Mouse (Mus musculus) ovary, postnatal 14 days (tissue): ENCODE results near the gene Eif1b.

Source experiments
- DNase-seq: peaks from one replicate; pipeline ENCODE4 v3.0.0; 2022; ENCODE audit warnings: low spot score

Eif1b gene

DNA sequence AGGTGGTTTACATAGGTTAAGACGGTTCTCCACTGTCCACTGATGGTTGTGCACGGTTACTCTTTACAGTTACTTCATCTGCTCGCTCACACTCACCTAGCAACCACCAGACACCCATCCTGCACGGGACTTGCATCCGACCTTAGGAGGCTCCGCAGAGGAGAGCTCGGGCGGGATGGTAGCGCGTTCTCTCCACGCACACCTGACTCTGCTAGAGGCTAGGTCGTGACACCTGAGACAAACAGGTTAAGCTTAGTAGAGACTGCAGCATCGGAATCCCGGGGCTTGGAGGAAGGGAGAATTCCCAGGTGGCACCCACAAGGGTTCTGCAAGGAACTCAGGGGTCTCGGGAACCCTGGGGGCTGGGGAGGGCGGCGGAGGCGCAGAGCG, at the start of gene Eif1b:
TSS of gene Eif1b (plus strand) at position 223 of the 390 bp plus-strand sequence.
- no peak for DNase-seq

DNA sequence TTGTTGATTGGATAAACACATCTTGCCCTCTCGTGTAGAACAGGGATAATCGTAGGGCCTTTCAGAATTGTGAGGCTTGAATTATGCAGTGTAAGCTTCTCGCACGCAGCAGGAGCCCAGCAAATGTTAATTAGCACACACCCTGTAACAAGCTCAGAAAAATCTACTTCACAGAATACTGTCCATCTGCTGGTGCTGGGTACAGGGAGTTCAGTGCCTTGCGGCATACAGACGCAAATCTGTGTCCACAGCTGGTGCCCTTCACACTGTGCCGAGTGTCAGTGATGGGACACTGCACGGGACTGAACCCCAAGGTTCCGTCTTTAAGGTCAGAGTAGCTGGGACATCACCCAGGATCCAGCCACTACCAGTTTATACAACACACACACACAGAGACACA, 47.4 kb upstream of the Eif1b start:
- no peak for DNase-seq

DNA sequence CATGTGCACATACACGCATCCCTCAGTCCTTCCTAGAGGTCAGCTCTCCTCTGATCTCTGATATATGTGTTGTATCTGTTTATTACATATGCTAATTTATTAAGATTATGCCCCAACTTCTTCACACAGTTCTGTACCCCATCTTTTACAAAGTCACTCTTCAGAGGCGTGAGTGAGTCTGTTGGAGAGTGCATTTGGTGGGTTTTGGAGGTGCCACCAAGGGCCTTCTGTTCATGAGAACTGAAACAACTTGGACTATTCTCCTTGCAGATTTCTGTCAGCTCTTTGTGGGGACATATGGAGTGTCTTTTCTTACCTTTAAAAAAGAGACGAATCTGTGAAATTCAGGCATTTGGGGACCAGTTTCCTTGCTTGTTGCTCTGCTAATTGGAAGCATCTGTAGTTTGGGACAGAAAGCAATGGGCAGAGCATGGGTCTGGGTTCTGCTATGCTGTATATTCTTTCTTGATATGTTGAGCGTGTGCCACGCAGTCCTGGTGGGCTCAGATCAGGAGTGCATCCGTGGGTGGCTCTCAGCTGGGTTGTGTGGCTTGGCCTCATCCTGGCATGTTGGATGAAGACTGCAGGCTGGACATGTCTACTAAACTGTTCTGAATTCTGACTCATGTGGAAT, 42.2 kb upstream of the Eif1b start:
- DNase-seq: no peak

DNA sequence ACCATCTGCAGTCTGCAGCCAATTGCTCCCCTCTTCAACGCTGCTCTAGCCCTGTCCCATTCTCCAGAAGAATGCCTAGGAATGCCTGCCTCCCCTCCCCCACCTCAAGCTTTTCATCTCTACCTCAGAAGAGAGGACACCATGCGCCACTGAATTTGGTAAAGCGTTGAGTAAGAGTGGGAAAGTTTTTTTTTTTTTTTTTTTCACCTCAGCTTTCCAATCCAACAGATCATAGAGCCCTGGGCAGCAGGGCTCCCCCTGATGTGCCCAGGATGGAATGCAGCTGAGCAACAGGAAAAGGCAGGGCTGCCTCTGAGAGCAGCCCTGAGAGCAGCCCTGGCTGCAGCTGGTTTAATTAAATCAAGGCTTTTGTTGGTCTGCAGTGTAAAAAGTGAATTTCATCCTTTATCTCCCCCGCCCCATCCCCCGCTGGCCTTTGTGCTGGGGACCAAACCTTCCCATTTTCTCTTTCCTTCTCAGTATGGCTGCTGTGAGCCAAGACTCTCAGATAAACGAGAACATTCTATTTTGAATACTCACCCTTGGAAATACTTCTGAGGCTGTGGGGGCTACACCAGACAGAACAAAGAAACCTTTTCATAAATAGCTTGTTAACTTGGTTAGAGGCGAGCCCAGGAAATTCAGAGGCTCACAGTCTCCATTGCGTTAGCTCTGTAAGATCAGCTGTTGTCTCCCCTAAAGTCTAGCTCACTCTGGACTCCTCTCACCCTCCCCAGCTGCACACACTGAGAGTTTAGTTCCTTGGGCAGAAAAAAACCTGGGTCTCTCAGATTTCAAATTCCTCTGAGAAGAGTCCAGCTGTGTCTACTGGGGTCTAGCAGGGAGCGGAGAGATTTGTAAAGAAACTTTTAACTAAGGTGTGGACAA, 36.0 kb upstream of the Eif1b start:
- no peak for DNase-seq

- DNase-seq: no peak
Measured at GRCm38 (mm10) chr9:120470431-120470830, 21.6 kb upstream of the Eif1b start.

DNA sequence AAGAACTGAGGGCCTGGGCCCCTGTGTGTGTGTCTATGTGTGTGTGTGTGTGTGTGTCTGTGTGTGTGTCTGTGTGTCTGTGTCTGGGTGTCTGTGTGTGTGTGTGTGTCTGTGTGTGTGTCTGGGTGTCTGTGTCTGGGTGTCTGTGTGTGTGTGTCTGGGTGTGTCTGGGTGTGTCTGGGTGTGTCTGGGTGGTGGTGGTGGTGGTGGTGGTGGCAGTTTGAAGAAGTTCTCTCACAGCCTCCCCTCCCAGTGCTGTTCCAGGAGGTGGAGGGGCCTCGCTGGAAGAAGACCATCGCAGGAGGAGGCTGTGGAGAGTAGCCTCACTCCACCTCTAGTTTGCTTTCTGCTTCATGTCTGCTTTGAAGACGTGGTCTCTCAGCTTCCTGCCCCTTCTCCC, 10.4 kb upstream of the Eif1b start:
- DNase-seq: no peak

- DNase-seq: no peak
Measured at GRCm38 (mm10) chr9:120482382-120482781, 9.7 kb upstream of the Eif1b start.

GRCm38 (mm10) chr9:120483101-120483500, 8.9 kb upstream of the Eif1b start:
- DNase-seq: no peak

GRCm38 (mm10) chr9:120487076-120487475, 5.0 kb upstream of the Eif1b start:
- DNase-seq: no peak

DNA sequence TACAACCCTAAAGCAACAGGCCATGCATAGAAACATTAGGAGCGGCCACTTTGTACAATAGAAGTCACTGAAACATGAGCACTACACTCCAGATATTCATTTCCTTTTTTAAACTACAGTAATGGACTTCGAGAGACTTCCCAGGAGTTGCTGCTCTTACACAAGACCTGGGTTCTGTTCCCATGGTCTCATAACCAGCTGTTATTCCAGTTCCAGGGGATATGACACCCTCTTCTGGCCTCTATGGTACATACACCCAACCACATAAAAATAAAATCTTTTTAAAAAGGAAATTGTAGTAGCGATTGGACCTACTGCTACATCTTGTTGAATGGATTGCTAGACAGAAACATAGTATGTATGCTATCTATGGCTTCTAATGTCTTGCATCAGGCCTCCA, 523 bp upstream of the Eif1b start:
- DNase-seq: no peak

- peak; percentile 61 for DNase-seq
Measured at GRCm38 (mm10) chr9:120492400-120493351, 644 bp downstream of the Eif1b start.

DNA sequence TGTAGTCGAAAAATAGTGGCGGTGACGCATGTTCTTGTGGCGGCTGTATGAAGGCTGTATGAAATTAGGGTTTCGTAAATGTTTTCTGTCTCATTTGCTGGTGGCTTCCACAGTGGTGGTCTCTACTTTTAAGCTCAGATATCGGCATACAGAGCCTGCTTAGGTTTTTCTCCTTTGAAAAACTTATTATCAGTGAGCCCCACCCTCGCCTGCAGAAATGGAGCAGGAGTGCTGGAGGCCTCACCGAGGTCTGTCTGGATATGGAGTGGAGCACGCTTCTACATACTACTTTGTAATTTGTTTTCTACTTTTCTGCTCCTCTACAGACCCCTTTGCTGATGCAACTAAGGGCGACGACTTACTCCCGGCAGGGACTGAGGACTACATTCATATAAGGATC, 1.7 kb downstream of the Eif1b start:
- no peak for DNase-seq

GRCm38 (mm10) chr9:120496691-120497090, 4.7 kb downstream of the Eif1b start:
- DNase-seq: peak; percentile 72

DNA sequence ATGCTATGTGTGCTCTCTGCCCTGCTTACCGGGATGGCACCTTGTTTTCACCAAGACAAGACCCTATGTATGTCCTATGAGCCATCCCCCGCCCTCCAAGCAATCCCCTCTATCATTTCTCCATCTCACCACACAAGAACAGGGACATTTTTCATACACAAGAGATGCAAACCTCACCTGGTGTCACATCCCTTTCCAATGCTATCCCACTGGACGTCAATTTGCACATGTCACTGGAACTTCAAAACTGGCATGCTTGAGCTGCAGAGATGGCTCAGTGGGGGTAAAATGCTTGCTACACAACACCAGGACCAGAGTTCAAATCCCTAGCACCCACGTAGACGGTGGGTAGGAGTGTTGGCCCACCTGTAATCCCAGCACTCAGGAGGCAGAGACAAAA, 6.0 kb downstream of the Eif1b start:
- no peak for DNase-seq

GRCm38 (mm10) chr9:120501191-120501902, 9.3 kb downstream of the Eif1b start:
- DNase-seq: no peak

DNA sequence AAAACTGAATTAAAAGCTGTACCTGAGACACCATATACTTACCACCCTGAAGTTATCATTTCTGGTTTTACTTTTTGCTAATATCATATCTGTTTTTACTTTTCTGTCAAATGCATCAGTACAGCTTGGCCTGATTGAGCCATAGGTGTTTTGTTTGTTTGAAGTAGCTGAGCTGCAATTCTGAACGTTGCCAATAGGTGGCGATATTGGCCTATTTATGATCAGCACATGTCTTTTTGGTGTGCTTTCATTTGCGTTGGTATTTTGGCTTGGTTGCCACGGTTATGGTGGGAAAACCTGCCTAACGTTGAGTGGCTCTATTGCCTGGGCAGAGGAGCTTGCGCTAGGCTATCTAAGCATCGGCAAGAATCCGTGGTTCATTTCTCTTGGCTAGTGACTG, 10.0 kb downstream of the Eif1b start:
- DNase-seq: peak; percentile 67

DNA sequence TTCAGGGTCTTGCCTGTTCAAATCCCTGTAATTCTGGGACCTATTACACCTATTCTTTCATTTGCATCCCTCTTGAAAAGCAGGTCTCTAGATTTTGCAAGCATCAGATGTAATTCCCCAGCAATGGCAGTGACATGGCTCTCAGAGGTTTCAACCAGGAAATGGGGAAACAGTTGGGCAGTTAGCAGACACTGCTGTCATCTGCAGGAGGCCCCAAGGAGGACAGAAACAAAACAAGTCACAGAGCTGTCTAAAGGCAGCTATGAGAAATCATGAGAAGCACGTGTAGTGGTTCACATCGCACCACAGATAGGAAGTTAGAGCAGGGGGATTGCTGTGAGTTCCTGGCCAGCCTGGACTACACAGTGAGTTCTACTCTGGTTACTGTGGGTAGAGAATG, 12.4 kb downstream of the Eif1b start:
- DNase-seq: no peak

GRCm38 (mm10) chr9:120511781-120512180, 19.7 kb downstream of the Eif1b start:
- peak; percentile 21 for DNase-seq

DNA sequence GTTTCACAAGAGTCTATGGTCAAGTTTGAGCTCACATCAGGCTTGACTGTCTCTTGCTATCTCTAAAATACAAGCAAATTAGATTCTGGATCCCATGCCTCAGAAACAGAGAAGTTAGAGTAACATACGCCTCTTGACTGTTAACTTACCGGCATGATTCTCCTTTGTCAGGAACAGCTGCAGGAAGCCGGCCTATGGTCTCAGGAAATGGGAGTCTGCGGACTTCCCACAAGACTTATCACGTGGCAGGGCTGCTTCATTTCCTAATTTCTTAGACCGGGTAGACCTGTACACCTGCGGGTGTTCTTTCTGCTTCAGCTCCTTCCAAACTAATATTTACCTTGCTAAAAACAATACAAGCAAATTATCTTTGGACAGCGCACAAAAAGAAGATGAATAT, 24.7 kb downstream of the Eif1b start:
- DNase-seq: no peak

- no peak for DNase-seq
Measured at GRCm38 (mm10) chr9:120518946-120519345, 26.9 kb downstream of the Eif1b start.

GRCm38 (mm10) chr9:120519469-120520125, 27.6 kb downstream of the Eif1b start:
- DNase-seq: no peak
